Mouse (Mus musculus): ENCODE data around the gene Tmem251. TPM values are rescaled to one million over a fixed set of nuclear protein-coding genes. Genes with fewer than 3 reads are reported as not detected.

Gene Tmem251
- 1 to 10 TPM; 5.7 to 6.0 TPM for total RNA-seq (2021)

DNA sequence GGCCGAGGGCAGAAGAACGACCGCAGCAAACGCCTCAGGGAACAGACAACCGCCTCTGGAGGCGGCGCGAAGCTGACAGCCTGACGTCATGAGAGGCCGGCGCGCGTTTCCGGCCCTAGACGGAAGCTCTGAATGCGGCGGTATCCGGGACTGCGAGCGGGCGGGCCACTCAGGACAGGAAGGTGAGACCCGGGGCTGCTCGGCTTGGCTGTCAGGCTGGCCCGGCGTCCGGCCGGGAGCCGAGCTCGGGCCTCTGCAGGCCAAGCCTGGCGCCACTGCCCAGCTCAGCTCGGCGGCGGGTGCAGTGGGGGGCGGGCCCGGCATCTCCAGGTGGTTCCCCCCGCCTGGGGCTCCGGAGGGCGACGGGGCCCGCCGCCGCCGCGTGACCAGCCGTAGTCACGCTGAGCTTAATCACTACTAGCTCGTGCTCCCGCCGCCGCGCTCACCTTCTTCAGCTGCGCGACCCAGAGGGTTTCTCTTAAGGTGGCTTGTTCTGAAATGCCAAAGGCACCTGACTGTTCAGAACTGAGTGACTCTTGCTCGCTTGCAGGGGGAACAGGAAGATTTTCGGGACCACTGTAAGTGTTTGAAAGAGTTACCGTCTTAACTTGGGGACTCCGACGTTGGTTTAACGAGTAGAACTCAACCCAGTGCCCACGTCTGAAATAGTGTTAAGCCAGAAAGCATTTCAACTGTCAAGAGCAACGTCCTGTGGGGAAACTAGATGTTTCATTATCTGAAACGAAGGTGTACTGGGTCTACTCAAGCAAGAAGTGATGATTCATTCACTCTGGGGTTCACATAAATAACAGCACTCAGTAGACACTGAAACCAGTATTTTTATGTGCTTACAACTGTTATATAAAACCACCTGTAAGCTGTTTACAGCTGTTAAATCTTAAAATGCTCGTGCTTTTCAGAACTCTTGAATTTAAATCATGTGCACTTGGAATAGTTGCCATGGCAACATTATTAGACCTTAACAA lies at the start of gene Tmem251, which contains the start of gene Moap1:
Tmem251 (plus strand) TSS at position 174 of the 986 bp plus-strand sequence.
Moap1 (minus strand) TSS at position 73 of the 986 bp plus-strand sequence.
- DNase-seq: peak; percentile 91

- no peak for DNase-seq
Observed at GRCm38 (mm10) chr12:102695369-102696239, 48.0 kb upstream of the Tmem251 start.

DNA sequence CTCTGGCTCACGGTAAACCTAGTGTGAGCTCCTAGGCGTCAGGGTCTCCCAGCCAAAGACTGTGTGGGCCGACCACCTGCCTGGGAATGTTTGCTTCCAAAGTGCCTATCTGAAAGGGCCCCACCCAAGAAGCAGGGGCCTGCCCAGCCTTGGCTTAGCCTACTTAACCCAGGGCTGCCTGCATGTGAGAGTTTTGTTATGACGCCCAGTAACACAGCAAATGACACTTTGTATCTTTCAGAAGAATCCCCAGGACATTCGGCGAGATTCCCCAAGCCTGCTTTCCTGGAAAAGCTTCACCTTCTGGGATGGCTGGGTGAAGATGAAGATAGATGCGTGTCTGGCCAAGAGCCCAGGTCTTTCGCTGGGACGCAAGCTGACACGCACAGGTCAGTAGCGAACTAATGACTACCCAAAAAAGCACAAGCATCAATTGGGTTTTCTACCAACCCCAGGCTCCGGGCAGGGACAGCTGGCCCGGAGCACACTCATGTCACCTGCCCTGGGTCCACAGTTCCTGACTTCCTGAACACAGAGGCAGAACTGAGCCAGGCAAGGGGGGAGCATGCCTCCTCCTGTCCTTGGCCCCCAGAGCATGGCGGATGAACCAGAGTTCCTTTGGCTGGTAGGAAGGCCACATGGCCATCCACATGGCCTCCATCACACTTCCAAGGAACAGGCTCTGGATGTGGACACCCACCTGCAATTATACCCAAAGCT lies 46.8 kb upstream of the Tmem251 start:
- no peak for DNase-seq

DNA sequence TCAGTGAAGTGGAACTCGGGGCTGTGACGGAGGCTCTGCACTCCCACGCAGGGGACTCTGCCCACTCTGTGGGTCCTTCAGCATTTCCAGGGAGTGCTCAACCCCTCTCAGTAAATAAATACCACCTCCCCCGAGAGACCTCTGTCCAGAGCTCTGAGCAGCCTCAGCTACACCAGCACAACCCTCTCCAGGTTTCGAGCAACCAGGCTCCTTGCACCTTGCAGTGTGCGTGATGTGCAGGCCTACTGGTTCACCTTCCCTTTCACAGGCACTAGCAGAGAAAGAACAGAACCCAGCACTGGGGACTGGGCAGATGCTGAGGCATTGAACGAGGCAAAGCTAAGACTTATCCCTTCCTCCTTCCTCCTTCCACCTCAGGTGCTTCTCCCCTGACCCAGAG lies 46.2 kb upstream of the Tmem251 start:
- no peak for DNase-seq

DNA sequence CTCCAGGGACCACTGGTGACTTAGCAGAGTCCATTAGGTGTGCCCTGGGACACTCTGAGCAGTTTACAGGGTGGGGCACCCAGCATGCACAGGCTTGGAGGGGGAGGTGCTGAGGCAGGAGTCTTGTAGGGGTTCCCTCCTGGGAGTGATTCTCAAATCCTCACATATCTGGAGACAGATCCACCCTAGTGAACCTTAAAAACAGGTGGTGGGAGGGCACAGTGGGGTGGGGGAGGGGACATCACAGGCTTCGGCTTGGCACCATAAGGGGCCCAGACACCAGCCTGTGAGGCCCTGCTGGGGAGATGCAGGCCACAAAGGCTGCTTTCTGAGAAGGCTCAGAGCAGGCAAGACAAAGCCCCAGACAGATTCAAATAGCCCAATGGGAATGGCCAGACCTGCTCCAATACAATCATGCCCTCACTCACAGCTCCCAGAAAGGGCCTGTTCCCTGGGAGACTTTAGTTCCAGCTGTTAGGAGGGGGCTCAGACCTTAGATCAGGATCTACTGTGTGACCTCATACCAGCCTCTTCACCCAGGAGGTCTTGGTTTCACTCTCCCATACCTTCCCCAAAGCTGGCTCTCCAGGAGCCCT lies 45.4 kb upstream of the Tmem251 start:
- no peak for DNase-seq

GRCm38 (mm10) chr12:102699156-102699555 lies 44.4 kb upstream of the Tmem251 start:
- no peak for DNase-seq

DNA sequence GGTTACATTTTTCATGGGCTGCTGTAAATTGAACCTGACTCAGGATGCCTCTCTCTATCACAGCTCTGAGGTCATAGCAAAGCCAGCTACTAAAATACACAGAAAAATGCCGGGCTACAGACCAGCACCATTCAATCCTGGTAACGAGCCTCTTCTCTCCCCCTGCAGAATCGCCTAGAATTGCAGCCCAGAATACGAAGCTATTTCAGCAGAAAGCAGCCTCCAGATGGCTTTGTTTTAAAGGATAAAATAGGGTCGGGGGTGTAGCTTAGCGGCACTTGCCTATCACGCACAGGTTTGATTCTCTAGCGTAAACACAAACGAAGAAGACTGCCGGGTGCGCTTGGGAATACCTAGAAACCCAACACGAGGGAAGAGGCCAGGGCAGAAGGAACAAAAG lies 43.1 kb upstream of the Tmem251 start:
- no peak for DNase-seq

DNA sequence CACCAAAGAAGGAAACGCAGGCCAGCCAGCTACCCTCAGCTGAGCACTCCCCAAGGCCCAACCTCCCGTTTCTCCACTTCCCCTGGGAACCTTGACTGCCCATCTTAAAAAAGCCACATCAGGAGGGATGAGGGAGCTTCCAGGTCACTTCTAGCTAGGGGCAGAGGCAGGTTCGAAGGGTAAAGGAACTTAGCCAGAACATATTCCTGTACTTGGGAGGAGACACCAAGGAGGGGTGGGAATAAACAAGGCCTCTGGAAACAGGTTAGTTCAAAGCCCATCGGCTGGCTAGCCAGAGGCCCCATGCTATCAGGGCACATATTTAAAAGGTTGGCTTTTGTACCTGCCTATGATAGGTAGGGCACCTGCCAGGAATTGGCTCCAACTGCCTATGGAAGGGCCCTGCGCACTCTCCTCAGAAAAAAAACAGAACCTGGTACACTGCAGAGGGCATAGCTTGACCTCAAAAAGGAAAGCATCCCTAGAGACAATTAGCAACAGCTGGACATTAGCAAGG lies 41.8 kb upstream of the Tmem251 start:
- no peak for DNase-seq

- DNase-seq: peak; percentile 89
Observed at GRCm38 (mm10) chr12:102702356-102703110, 41.0 kb upstream of the Tmem251 start.

DNA sequence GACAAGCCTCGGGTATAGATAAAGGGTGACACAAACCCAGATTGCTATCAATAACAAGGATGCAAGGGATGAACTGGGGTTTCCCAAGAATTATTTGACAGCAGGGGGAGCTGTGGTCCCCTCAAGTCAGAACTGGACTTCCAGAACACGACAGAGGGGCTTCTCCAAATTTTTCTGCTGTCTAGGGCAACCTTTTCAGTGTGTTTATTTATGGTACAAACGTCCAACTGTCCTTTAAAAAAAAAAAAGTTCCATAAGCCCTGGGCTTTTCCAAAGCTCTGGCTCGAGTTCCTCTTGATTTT lies 40.5 kb upstream of the Tmem251 start:
- DNase-seq: peak; percentile 52

DNA sequence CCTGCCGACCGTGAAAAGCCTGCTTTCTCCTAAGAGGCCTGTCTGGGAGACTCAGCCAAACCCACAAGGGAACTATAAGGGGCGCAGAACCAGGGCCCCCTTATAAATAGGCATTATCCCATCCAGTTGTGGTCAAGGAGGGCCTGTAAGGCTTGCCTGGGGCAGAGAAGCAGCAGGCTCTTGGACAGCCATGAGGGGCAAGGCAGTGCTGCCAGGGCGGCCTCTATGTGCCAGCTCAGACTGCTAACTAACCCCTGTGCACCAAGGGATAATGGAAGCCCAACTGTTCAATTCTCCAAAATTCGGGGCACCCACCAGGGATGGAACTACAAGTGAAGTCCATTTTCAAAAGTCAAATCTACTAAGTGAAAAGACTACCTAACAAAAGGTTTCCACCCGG lies 40.1 kb upstream of the Tmem251 start:
- no peak for DNase-seq

- no peak for DNase-seq
Observed at GRCm38 (mm10) chr12:102703921-102704408, 39.6 kb upstream of the Tmem251 start.

- DNase-seq: peak; percentile 58
Observed at GRCm38 (mm10) chr12:102704457-102705198, 38.9 kb upstream of the Tmem251 start, which contains the start of gene Itpk1. Itpk1 (minus strand) TSS chr12:102704930.

- DNase-seq: peak; percentile 93
Observed at GRCm38 (mm10) chr12:102705216-102705871, 38.2 kb upstream of the Tmem251 start.

DNA sequence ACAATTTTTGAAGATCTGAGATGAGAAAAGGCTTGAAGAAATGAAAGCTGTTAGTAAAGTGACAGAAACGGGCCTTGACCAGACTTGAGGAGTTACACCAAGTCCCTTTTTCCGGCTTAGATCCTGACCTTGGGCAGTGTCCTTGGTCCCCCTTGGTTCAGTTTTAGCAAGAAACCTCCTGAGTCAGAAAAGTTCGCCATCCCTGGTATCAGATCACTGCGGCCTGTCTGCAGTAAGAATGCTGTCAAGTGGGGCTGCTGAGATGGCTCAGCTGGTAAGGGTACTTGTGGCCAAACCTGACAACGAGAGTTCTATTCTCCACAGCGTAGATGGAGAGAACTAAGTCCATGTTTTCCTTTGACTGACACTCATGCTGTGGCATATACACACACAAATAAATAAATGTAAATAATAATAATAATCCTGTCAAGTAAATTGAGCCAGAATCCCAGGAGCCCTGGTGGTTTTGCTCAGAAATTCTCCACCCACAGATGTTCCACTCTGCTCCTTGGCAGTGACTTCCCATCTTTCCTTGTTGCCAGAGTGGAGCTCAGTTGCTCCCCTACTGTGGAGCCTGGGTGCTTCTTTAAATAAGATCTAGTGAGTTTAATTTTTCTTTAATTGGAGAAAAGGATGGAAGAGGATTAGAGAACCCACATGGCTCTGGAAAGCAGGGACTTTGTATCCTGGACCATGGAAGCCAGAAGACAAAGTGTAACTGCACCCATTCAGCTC lies 37.5 kb upstream of the Tmem251 start:
- DNase-seq: no peak

DNA sequence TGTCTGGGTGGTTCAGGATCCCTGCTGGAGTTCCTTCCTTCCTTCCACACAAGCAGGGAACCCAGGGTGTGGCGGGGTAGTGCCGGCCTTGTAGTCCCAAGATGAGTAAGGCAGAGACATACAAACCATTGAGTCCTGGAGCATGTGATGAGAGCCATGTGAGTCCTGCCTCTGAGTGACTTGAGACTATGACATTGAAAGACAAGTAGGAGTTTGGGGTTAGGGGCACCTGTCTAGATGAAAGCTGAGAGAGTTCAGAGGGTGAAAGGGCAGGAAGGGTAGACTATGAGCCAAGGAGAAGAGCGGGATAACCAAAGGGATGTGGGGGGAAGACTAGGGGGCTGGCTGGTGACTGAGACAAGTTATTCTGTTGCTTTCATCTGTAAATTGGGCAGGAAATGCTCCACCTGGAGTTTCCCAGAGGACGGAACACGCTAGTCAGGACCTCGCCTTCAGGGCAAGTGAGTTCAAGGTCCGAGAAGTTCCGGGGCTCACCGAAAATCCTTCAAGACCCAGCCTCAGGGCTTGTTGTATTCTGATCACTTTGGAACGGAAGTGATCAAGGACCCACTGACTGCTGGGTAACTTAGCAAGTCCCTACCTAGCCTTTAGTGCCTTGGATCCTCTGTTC lies 36.6 kb upstream of the Tmem251 start:
- no peak for DNase-seq

DNA sequence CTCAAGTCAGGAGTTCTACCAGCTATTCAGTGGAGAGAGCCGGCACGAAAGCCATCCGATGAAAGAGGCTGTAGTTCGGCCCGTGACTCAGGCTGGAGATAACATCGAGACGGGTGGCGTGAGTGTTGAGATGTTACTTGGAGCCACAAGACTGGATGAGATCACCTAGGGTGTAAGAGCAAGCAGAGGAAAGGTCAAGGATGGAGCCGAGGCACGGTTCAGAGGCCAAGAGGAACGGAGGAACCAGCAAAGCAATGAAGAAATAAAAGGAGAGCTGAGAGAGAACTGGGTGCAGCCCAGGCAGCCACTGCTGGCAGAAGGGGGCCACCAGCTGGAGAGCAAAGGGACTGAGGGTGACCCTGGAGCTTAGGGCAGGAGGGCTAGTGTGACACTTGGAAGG lies 35.3 kb upstream of the Tmem251 start:
- peak; percentile 63 for DNase-seq

- no peak for DNase-seq
Observed at GRCm38 (mm10) chr12:102709896-102710295, 33.7 kb upstream of the Tmem251 start.
